Mouse (Mus musculus): ENCODE measurements around the gene Fgf2. TPM values are rescaled to one million over a fixed set of nuclear protein-coding genes. Genes with fewer than 3 reads are reported as not detected.

Fgf2 gene
- polyA plus RNA-seq, 1 experiment: not detected

GRCm38 (mm10) chr3:37324310-37324709 is 23.8 kb upstream of the Fgf2 start:
- TF ChIP-seq CTCF (IDR thresholded peaks at IDR 0.05; ENCODE audit: insufficient read depth, low read depth, low read length) (no peak), POLR2A (IDR thresholded peaks at IDR 0.05; ENCODE audit: insufficient read depth, low read depth, low read length) (no peak)
- no peak overlapping the region for H3K4me3 ChIP-seq (ENCODE audit: insufficient read depth, low read depth, low read length)
- 48% methylated on average over 3 of the region's 3 CpGs for WGBS

GRCm38 (mm10) chr3:37325317-37326112 is 22.6 kb upstream of the Fgf2 start:
- H3K4me1 ChIP-seq (ENCODE audit: control insufficient read depth, insufficient read depth, low read length): no peaks in the 10 kb centered on the region

More at GRCm38 (mm10) chr3:37324310-37324709, 23.8 kb upstream of the Fgf2 start:
- Histone ChIP-seq H3K27ac (ENCODE audit: insufficient read depth, low read depth, low read length) (no peak overlapping the region), H3K4me1 (ENCODE audit: control insufficient read depth, insufficient read depth, low read length) (no peaks in the 10 kb centered on the region)

GRCm38 (mm10) chr3:37326627-37327026 is 21.5 kb upstream of the Fgf2 start:
- Histone ChIP-seq H3K4me3 (ENCODE audit: insufficient read depth, low read depth, low read length) (no peak overlapping the region), H3K4me1 (ENCODE audit: control insufficient read depth, insufficient read depth, low read length) (no peaks in the 10 kb centered on the region), H3K27ac (ENCODE audit: insufficient read depth, low read depth, low read length) (no peak overlapping the region)
- 91% methylated on average over 3 of the region's 3 CpGs for WGBS
- TF ChIP-seq POLR2A (IDR thresholded peaks at IDR 0.05; ENCODE audit: insufficient read depth, low read depth, low read length) (no peak), CTCF (IDR thresholded peaks at IDR 0.05; ENCODE audit: insufficient read depth, low read depth, low read length) (no peak)

More at GRCm38 (mm10) chr3:37325317-37326112, 22.6 kb upstream of the Fgf2 start:
- TF ChIP-seq CTCF (IDR thresholded peaks at IDR 0.05; ENCODE audit: insufficient read depth, low read depth, low read length): no peak
- TF ChIP-seq POLR2A (IDR thresholded peaks at IDR 0.05; ENCODE audit: insufficient read depth, low read depth, low read length): no peak
- WGBS: 78% methylated on average over 5 of the region's 5 CpGs
- Histone ChIP-seq H3K27ac (ENCODE audit: insufficient read depth, low read depth, low read length) (no peak overlapping the region), H3K4me3 (ENCODE audit: insufficient read depth, low read depth, low read length) (no peak overlapping the region)

GRCm38 (mm10) chr3:37328489-37328888 is 19.7 kb upstream of the Fgf2 start:
- no peak overlapping the region for H3K4me3 ChIP-seq (ENCODE audit: insufficient read depth, low read depth, low read length)
- H3K4me1 ChIP-seq (ENCODE audit: control insufficient read depth, insufficient read depth, low read length): no peaks in the 10 kb centered on the region
- WGBS: 75% methylated on average over 2 of the region's 2 CpGs
- H3K27ac ChIP-seq (ENCODE audit: insufficient read depth, low read depth, low read length): no peak overlapping the region
- TF ChIP-seq POLR2A (IDR thresholded peaks at IDR 0.05; ENCODE audit: insufficient read depth, low read depth, low read length): no peak
- TF ChIP-seq CTCF (IDR thresholded peaks at IDR 0.05; ENCODE audit: insufficient read depth, low read depth, low read length): no peak

- no peak for TF ChIP-seq CTCF (IDR thresholded peaks at IDR 0.05; ENCODE audit: insufficient read depth, low read depth, low read length)
- TF ChIP-seq POLR2A (IDR thresholded peaks at IDR 0.05; ENCODE audit: insufficient read depth, low read depth, low read length): no peak
- WGBS: 87% methylated on average over 1 of the region's 1 CpGs
- Histone ChIP-seq H3K4me3 (ENCODE audit: insufficient read depth, low read depth, low read length) (no peak overlapping the region), H3K27ac (ENCODE audit: insufficient read depth, low read depth, low read length) (no peak overlapping the region), H3K4me1 (ENCODE audit: control insufficient read depth, insufficient read depth, low read length) (no peaks in the 10 kb centered on the region)
Observed at GRCm38 (mm10) chr3:37329963-37330362, 18.2 kb upstream of the Fgf2 start.

GRCm38 (mm10) chr3:37331999-37332449 is 16.1 kb upstream of the Fgf2 start:
- 72% methylated on average over 6 of the region's 6 CpGs for WGBS
- TF ChIP-seq CTCF (IDR thresholded peaks at IDR 0.05; ENCODE audit: insufficient read depth, low read depth, low read length) (no peak), POLR2A (IDR thresholded peaks at IDR 0.05; ENCODE audit: insufficient read depth, low read depth, low read length) (no peak)
- no peaks in the 10 kb centered on the region for H3K4me1 ChIP-seq (ENCODE audit: control insufficient read depth, insufficient read depth, low read length)
- H3K27ac ChIP-seq (ENCODE audit: insufficient read depth, low read depth, low read length): no peak overlapping the region
- no peak overlapping the region for H3K4me3 ChIP-seq (ENCODE audit: insufficient read depth, low read depth, low read length)

GRCm38 (mm10) chr3:37334053-37334452 is 14.1 kb upstream of the Fgf2 start:
- Histone ChIP-seq H3K27ac (ENCODE audit: insufficient read depth, low read depth, low read length) (no peak overlapping the region), H3K4me1 (ENCODE audit: control insufficient read depth, insufficient read depth, low read length) (no peaks in the 10 kb centered on the region), H3K4me3 (ENCODE audit: insufficient read depth, low read depth, low read length) (no peak overlapping the region)
- TF ChIP-seq CTCF (IDR thresholded peaks at IDR 0.05; ENCODE audit: insufficient read depth, low read depth, low read length): no peak
- no peak for TF ChIP-seq POLR2A (IDR thresholded peaks at IDR 0.05; ENCODE audit: insufficient read depth, low read depth, low read length)
- 95% methylated on average over 4 of the region's 4 CpGs for WGBS

GRCm38 (mm10) chr3:37341110-37341509 is 7.0 kb upstream of the Fgf2 start:
- no peaks in the 10 kb centered on the region for H3K4me1 ChIP-seq (ENCODE audit: control insufficient read depth, insufficient read depth, low read length)
- 69% methylated on average over 5 of the region's 5 CpGs for WGBS

GRCm38 (mm10) chr3:37342811-37343210 is 5.3 kb upstream of the Fgf2 start:
- WGBS: 82% methylated on average over 5 of the region's 5 CpGs
- no peak overlapping the region for H3K4me3 ChIP-seq (ENCODE audit: insufficient read depth, low read depth, low read length)
- H3K27ac ChIP-seq (ENCODE audit: insufficient read depth, low read depth, low read length): no peak overlapping the region
- H3K4me1 ChIP-seq (ENCODE audit: control insufficient read depth, insufficient read depth, low read length): no peaks in the 10 kb centered on the region
- TF ChIP-seq CTCF (IDR thresholded peaks at IDR 0.05; ENCODE audit: insufficient read depth, low read depth, low read length): no peak
- TF ChIP-seq POLR2A (IDR thresholded peaks at IDR 0.05; ENCODE audit: insufficient read depth, low read depth, low read length): no peak

More at GRCm38 (mm10) chr3:37341110-37341509, 7.0 kb upstream of the Fgf2 start:
- no peak for TF ChIP-seq CTCF (IDR thresholded peaks at IDR 0.05; ENCODE audit: insufficient read depth, low read depth, low read length)
- TF ChIP-seq POLR2A (IDR thresholded peaks at IDR 0.05; ENCODE audit: insufficient read depth, low read depth, low read length): no peak
- H3K27ac ChIP-seq (ENCODE audit: insufficient read depth, low read depth, low read length): no peak overlapping the region
- H3K4me3 ChIP-seq (ENCODE audit: insufficient read depth, low read depth, low read length): no peak overlapping the region
